Mouse (Mus musculus) spleen, postnatal 36 days (tissue): ENCODE results near the gene Dok1.

Experiments used
- DNase-seq, 2 experiments: peaks; one replicate each; pipeline ENCODE4 v3.0.0; 2022; ENCODE audit warnings: low spot score in 2 of 2, mixed read lengths in 1 of 2

Gene Dok1

DNA sequence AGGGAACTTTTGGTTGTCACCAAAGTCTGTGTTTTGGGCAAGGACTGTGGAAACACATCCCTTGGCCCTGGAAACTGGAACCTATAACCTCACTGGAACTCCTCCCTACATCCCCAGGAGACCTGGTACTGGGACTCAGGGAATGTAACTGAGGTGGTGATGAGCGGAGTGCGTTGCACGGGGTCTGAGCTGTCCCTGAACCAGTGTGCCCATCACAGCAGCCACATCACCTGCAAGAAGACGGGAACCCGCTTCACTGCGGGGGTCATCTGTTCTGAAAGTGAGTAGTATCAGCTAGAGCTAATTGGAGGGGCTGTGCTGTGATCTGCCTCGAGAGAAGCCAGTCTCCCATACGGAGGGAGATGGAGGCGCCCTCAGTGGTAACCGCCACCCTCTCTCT is 16.1 kb upstream of the Dok1 start:
- no peak for DNase-seq

DNA sequence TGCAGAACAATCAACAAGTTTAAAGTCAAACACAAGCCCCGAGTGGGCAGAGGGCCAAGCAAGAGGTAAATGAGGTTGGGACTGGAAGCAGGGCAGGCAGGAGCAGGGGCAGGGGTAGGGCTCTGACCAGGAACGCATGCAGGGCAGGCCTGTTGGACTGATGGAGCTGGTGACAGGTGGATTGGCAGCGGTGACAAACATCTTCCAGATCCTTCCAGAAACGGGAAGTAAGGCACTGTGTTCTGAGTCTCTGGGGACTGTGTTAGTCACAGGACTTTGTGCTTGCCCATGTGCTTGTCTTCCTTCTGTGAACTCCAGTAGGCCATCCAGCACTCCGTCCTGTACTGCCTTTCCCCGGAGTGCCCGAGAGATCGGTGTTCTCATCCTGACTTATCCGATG is 11.5 kb upstream of the Dok1 start:
- peak; percentile 37 to 46 for DNase-seq

DNA sequence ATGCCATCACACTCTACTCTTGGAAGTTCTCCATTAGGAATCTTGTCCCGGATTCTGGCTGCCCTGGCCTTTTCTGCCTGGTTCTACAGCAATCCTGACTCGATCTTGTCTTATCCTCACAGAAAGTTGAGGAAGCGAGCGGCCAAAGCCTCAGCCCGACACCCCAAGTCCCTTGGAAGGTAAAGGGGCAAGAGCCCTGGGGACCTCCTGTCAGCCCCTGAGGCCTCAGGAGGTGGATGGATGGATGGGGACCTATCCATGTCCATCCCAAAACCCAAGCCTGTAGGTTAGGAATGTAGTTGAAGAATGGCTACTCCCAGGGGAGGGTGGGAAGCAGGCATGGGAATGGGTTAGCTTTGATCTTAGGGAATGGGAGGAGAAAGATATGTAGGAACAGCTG is 10.7 kb upstream of the Dok1 start:
- no peak for DNase-seq

DNA sequence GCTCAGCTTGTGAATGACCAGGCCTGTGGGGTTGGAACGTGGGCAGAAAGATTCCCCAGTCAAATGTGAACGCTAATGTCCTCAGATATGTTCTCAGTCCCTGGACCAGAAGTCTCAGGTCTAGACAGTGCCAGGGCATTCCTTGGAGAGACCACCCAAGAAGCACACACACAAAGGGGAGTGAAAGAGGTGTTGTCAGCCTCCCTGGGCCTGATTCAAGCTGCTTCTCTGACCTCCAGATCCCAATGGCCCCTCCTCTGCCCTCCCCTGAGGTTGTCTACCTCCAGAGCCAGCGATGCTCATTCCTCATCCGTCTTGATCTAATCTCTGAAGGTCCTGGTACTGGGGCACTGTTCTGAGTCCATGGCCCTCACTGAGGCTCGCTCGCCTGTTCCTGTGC is 10.3 kb upstream of the Dok1 start:
- DNase-seq, result no peak

DNA sequence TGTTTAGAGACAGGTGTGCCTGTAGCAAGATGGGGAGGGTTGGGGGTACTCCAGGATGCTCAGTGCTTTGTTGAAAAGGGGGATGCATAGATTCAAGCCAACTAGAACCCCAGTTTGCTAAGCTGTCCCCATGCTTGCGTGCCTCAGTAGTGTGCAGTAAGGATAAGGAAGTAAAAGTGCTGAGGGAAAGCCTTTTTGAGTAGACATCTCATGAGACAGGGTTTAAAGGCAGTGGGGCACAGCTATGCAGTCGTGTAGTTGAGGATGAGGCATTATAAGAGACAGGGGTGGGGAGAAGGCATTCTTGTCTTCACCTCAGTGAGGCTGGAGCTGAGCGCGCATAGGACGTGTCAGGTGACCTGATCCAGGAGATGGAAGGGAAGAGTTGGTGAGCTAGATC is 7.3 kb upstream of the Dok1 start:
- DNase-seq, result no peak

DNA sequence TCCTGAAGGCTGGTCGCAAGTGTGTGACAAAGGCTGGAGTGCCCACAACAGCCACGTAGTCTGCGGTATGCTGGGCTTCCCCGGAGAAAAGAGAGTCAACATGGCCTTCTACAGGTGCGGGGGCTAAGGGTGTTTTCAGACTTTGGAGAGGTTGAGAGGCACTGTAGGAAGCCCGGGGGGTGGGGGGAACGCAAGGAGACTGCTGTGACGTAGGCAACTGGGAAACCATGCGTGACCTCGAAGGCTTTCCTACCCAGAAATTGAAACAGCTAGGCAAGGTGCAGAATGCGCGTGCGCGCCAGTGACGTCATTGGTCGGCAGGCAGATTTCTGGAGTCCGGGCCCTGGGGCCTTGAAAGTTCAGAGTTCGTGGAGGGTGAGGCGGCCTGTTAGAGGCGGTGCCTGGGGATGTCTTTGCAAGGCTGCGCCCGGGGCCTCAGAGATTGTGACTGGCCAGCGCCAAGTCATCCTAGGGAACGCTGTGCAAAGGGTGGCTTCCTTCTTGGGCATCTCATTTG is 5.3 kb upstream of the Dok1 start:
- DNase-seq, result peak; percentile 91 to 95

DNA sequence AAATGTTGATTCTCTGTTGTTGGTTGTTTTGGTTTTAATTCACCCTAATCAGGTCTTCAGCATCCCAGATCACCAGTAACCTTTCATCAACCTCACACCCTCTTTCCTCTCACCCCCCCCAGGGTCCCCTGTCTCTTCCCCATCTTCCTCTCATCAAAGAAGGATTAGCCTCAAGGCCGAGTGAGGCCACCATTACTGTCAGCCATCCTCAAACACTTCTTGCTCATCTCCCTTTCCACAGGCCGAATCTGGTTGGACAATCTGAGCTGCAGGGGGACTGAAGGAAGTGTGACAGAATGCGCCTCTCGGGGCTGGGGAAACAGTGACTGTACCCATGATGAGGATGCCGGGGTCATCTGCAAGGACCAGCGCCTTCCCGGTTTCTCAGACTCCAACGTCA is 3.9 kb upstream of the Dok1 start:
- no peak for DNase-seq

DNA sequence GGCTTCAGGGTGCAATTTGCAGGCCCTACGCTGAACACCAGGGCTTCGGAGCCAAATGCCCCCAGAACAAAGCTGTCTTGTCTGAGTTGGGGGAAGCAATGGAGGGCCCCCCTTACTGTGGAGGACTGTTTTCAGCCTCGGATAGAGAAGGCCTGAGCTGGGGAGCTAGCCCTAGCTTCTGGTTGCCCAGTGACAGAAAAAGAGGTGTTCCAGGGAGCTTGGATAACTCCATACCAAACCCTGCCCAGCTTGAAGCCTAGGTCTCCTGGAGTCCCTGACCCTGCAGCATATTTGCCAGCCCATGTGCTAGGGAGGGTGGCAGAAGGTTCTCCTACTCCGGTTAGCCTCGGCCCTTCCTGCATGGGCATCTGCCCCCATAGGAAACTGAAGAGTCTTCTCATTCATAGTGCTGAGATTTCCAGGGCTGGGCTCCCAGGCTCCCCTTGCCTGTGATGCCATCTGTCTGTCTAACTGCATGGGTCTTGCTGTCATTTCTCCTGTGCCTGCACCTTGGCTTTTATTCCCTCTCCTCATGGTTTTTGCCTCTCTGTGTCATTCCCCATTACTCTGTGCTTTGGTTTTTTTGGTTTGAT is 1.3 kb upstream of the Dok1 start:
- no peak for DNase-seq

DNA sequence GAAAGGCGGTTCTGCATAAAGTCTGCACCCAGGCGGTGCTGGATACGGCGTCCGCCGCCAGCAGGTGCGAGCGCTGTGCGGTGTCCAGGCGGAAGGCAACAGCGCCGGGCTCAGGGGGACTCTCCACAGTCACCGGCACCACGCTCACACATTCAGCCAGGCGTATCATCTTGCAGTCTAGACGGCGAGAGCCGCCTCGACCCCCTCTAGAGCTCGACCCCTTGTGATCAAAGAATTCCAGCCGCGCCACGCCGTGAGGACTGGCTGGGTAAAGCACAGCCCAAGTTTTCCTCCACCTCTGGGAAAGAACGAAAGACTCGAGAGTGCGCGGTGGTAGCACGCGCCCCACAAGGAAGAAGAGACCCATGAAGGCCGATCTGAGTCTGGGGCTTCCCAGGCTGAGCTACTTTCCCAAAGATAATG is 491 bp downstream of the Dok1 start:
- peak; percentile 66 to 69 for DNase-seq

DNA sequence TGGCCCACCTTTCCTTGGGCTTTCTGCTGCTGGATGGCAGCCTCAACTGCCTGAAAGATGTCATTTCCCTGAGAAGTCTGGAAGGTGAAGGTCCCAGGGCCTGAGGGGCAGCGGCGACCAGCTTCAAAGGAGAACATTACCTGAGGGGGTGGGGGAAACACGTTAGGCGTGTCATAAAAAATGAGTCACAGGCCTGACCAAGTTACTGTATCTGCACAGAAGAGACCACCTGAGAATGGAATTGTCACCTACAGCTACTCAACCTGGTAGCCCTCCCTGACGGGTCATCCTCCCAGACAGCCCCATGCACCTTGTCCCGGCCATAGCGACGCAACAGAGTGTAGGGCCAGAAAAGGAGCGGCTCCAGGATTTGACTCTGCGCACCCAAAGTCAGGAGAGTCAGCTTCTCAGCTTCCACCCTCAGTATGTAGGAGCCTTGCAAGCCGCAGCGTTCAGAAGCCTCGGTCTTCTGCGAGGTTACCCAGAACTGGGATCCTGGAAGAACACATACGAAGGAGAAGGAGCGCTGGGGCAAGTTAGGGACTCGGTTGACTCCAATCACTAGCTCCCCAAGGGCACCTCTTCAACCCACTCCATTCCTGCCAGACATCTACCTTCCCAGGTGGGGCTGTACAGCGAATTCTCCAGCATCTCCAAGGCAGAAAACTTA is 1.2 kb downstream of the Dok1 start:
- no peak for DNase-seq

DNA sequence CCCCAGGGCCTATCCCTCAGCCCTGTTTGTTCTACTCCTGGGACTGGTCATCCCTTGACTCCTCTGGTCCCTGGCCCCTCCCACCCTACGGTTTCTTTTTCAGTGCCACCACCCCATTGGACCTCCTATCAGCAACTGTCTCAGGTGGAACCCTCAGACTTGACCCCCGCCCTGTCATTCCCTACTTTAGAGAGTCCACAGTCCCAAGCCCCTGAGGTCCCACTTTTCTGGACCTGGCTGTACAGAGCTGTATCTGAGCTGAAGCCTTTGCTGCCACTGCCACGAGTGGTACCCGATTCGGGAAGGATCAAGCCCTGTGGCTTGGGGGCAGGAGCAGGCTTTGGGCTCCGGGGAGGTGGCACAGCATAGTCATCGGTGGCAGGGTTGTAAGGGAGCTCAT is 2.2 kb downstream of the Dok1 start:
- DNase-seq, result no peak

DNA sequence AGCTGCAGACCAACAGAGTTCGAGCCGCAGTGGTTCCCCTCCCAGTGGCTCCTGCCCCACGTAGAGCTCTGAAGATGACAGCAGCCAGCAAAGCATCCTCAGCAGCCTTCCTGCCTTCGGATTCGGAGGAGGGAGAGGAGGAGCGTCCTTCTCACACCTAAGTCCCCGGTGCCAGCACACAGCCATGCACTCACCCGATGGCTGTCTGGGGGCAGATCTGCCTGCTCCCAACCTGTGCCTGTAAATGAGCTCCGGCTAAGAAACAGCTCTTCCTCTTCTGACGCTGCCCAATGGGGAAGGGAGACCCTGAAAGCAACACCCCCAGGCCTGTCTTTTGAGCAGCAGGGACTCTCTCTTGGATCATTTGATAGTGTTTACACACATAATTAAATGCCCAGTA is 3.5 kb downstream of the Dok1 start:
- DNase-seq, result no peak

DNA sequence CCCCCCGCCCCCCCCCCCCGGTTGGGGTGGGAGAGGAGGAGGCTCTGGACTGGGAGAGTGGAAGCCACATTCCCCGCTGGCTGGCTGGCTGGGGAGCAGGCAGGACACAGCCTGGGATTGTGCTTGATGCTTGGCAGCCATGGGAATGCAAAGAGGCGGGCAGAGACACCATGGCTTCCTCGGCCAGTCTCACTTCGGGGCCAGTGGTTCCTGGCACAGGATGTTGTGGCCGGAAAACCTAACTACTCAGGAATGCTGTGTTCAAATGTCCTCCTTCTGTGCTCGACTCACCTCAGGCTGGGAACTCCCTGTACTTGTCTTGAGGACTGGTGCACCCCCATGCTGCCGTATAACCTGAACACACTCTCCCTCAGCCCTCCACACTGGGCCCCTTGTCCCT is 5.6 kb downstream of the Dok1 start:
- no peak for DNase-seq

DNA sequence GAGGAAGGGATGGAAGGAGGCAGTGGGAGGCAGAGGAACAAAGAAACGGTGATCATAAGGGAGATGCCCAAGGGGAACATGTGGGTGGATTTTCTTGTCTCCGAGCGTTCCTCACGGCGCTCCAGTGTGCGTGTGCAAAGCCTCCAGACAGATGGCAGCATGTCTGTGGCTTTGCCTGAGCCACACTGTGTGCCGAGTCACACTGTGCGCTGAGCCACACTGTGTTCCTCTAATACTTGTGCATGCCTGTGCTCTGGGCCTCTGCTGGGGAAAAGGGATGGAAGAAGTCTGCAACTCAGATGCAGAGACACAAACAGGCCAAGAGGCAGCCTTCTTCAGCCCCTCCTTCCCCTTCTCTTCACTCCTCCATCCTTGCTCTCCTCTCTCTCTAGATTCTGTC is 6.0 kb downstream of the Dok1 start:
- no peak for DNase-seq

DNA sequence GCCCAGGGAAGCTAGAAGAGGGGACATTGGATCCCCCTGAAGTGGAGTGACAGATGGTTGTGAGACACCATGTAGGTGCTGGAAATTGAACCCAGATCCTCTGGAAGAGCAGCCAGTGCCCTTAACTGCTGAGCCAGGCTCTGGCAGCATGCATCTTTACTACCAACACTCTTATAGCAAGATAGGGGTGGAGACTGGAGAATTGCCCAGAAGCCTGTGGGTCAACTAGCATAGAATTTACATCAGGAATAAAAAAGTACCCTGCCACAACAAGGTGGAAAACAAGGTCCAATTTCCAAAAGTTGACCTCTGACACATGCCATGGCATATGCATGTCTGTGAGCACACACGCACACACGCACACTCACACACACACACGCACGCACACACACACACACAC is 8.1 kb downstream of the Dok1 start:
- DNase-seq, result no peak

DNA sequence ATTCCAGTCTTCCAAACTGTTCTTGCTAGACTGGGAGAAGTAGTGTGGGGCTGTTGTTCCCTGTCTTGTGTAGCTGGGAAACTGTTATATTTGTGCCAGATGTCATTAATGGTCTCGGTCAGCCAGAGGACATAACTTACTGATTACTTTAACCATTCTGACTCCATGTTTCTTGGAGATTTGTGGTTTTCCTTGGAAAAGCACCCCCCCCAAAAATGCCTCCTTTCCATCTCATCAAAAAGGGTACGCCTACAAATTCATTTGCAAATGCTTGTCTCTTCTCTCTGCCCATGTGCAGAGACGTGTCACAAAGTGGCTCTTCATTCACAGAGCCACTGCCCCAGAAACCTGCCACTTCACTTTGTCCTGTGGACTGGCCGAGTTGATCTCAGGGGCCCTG is 8.8 kb downstream of the Dok1 start:
- DNase-seq, result no peak

DNA sequence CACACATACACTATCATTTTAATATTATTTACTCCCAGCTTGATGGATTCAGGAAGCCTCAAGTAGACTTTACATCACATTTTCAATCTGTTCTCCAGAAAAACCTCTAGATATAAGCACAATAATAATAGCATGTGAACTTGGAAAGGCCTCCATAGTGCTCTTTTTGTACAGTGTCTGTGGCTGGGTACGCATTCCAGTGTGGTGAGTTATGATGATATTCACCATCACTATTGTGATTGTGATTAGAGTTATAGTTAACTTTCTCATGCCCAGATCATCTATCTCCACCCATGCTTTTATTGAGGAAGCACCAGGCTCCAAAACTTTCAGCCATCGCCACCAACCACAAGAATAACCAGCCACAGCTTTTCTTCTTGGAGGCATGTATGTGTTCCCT is 9.5 kb downstream of the Dok1 start:
- no peak for DNase-seq

DNA sequence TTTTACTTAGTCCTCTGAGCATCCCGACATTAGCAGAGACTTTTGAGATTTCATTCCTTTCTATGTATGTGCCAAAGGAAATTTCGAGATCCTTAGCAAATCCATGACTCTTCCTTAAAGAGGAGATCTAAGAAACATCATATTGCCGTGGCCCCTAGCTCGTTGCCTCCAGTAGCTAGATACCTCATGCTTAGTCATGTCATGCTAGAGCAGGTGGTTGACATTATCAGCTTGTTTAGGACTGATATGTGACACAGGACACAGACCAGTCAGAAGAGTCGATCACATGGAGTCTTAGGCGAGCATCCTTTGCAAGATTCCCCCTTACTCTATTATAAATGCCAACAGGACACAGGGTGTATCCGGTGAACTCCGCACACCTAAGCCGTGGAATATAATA is 10.3 kb downstream of the Dok1 start:
- DNase-seq, result no peak

DNA sequence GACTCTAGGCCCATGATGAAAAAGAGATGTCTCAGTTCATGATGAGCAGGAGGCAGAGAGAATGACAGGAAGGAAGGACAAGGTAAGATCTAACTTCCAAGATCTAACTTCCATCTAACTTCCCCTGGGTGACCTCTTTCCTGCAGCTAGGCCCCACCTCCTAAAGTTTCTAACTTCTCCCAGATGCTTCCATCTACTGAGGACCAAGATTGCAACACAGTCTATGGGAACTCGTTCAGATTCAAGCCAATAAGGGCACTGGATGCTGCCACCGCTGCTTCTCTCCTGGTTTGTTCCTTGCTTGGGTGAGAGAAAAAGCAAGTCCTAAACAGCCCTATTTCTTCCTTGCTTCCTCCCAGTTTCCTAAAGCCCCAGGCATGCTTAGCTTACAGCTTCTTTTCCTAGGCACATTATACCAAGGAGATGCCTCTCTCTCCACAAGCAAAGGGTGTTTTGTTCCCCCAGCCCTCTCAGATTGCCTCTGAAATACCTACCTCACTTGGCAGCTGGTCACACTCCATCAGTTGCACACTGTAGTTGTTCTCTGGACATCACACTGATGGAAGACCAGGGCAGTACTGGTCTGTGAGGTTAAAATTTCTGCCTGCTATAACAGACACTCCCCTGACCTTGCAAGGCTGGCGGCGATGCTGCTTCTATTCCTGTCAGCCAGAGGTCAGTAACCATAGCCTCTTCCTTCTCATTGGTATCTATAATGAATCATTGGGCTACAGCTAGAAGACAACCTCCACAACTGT is 12.3 kb downstream of the Dok1 start:
- no peak for DNase-seq

DNA sequence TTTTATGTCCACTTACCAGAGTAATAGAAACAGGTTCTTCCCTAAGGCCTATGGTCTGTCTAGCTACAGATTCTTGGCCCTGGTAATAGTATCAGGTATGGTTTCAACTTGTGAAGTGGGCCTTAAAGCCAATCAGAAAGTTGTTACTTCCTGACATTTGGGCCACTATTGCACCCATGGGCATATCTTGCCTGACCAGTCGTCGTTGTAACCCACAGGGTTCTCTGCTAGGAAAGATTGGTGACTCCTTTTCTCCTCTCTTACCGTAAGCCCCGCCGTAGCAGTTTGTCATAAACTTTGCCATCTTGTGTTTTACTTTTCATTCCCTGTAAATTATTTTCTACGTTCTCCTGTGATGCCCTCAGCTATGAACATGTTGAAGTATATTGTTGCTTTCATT is 13.2 kb downstream of the Dok1 start:
- DNase-seq, result peak in 1 of 2 experiments; percentile 54

DNA sequence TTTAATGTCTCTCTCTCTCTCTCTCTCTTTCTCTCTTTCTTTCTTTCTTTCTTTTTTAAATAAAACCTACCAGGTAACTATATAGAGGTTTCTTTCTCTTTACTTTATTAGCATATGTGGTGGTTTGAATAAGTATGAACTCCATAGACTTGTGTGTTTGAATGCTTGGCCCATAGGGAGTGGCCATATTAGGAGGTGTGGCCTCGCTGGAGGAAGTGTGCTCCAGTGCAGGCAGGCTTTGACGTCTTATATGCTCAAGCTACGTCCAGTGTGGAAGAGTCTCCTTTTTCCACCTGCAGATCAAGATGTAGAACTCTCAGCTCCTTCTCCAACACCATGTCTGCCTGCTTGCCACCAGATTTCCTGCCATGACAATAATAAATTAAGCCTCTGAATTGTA is 14.2 kb downstream of the Dok1 start:
- DNase-seq, result no peak

DNA sequence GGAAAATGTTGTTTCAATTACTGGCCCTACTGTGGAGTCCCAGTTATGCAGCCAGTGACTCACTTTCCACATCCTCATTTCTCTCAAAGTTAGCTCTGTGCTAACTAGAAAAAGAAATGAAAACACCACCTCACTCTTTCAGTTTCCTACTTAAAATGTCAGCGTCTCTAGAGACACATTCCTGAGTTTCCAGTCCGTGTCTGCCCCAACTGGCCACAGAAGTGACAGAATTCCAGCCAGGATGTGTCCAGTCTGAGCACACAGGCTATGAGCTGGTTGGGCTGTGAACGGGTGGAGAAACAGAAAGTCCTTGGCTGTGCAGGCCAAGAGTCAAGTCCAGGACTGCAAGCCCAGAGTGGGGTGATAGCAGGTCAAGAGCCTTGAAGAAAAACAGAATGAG is 16.1 kb downstream of the Dok1 start:
- DNase-seq, result no peak

DNA sequence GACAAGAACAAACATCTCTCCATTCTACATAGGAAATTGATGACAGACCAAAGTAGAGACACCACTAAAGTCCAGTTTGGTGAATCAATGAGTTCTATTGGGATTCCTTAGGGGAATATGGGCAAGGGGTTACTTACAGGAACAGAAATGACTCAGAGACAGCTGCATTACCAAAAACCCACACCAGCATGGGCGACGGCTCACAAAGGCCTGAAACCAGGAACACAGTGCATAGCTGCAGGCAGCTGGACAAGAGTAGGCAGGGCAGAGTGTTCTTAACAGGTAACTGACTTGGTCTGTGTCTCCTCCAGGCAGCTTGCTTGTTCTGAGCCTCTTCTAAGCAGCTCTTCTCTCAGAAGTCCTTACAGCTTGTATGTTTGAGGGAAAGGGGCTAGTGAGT is 17.5 kb downstream of the Dok1 start:
- DNase-seq, result no peak
